Mouse (Mus musculus) adrenal gland, postnatal 4 days (tissue): ENCODE measurements around the gene Pls1. TPM values are rescaled to one million over a fixed set of nuclear protein-coding genes. Genes with fewer than 3 reads are reported as not detected.
A peak's percentile ranks its signal among the peaks of the same experiment; 100 is the strongest.

ENCODE experiments used
- DNase-seq, 2 experiments: peaks; one replicate each; pipeline ENCODE4 v3.0.0; 2021 to 2022; ENCODE audit warnings: low spot score in 2 of 2, mixed read lengths in 2 of 2
- long read RNA-seq, 2 experiments: library from polyadenylated mRNA; stranded (forward); transcript quantifications; one replicate each; pipeline ENCODE4 v2.0.0; 2021
- total RNA-seq, 2 experiments: library from RNA; stranded (reverse); gene quantifications; 2 replicates each; pipeline ENCODE4 v1.2.3; 2021

Pls1 gene
- total RNA-seq, result 1 to 10 TPM; 8.2 to 9.9 TPM
- long read RNA-seq, experiment 1, partial matches to known transcripts, result 0 of 3 reads
- long read RNA-seq, experiment 1, other reads (novel, unspliced or antisense), result 1 of 3 reads
- long read RNA-seq, experiment 2, partial matches to known transcripts, result 1 of 8 reads
- long read RNA-seq, experiment 2, other reads (novel, unspliced or antisense), result 4 of 8 reads

- peak; percentile 65 to 72 for DNase-seq
These were observed at the start of gene Pls1 for GRCm38 (mm10) chr9:95844825-95845460. Pls1 (minus strand) TSS chr9:95845311.

GRCm38 (mm10) chr9:95882751-95883150, 37.6 kb upstream of the Pls1 start:
- no peak for DNase-seq

- no peak for DNase-seq
These were observed 33.1 kb upstream of the Pls1 start for GRCm38 (mm10) chr9:95878246-95878645.

- DNase-seq, result no peak
These were observed 13.0 kb upstream of the Pls1 start for GRCm38 (mm10) chr9:95858027-95858570.

GRCm38 (mm10) chr9:95857414-95858026, 12.4 kb upstream of the Pls1 start, which contains the start of gene Atr:
Atr (plus strand) TSS chr9:95857597.
- DNase-seq, result peak; percentile 81 to 86

GRCm38 (mm10) chr9:95856004-95856403, 10.9 kb upstream of the Pls1 start:
- DNase-seq, result no peak

GRCm38 (mm10) chr9:95854891-95855290, 9.8 kb upstream of the Pls1 start:
- no peak for DNase-seq

- peak in 1 of 2 experiments; percentile 53 for DNase-seq
These were observed 7.8 kb upstream of the Pls1 start for GRCm38 (mm10) chr9:95852896-95853295.

- no peak for DNase-seq
These were observed 6.6 kb upstream of the Pls1 start for GRCm38 (mm10) chr9:95851671-95852070.

- no peak for DNase-seq
These were observed 600 bp upstream of the Pls1 start for GRCm38 (mm10) chr9:95845711-95846110.

- DNase-seq, result no peak
These were observed 5.7 kb downstream of the Pls1 start for GRCm38 (mm10) chr9:95839424-95839823.

- no peak for DNase-seq
These were observed 9.4 kb downstream of the Pls1 start for GRCm38 (mm10) chr9:95835741-95836140.

GRCm38 (mm10) chr9:95834799-95835198, 10.3 kb downstream of the Pls1 start:
- DNase-seq, result no peak

GRCm38 (mm10) chr9:95832758-95833157, 12.4 kb downstream of the Pls1 start:
- no peak for DNase-seq

GRCm38 (mm10) chr9:95827565-95827964, 17.5 kb downstream of the Pls1 start:
- DNase-seq, result no peak

- no peak for DNase-seq
These were observed 22.6 kb downstream of the Pls1 start for GRCm38 (mm10) chr9:95822531-95822930.

- no peak for DNase-seq
These were observed 29.4 kb downstream of the Pls1 start for GRCm38 (mm10) chr9:95815706-95816105.

GRCm38 (mm10) chr9:95815015-95815673, 30.0 kb downstream of the Pls1 start:
- DNase-seq, result no peak

GRCm38 (mm10) chr9:95813721-95814531, 31.2 kb downstream of the Pls1 start:
- DNase-seq, result no peak

GRCm38 (mm10) chr9:95811817-95812216, 33.3 kb downstream of the Pls1 start:
- no peak for DNase-seq

- DNase-seq, result no peak
These were observed 35.5 kb downstream of the Pls1 start for GRCm38 (mm10) chr9:95809596-95809995.
